Mouse (Mus musculus): ENCODE measurements around the gene Asgr1.

DNA sequence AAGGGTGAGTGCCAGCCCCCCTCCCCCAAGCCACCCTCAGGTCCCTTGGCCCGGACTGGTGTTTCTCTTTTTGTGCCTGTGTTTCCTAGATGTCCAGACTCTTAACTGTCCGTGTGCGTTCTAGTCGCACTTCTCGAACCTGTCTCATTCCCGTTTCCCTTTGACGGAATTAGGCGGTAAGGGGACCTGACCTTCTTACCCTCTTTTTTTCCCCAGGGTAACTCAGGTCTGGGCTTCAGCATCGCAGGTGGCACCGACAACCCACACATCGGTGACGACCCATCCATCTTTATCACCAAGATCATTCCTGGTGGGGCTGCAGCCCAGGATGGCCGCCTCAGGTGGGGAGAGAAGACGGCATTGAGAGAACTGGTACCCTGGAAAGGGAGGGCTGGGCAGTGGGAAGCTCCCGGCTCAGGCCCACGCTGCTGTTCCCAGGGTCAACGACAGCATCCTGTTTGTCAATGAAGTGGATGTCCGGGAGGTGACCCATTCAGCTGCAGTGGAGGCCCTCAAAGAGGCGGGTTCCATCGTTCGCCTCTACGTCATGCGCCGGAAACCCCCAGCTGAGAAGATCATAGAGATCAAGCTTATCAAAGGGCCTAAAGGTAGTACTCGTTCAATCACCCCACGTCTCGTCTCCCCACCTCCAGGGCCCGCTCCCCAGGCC lies 23.1 kb upstream of the Asgr1 start:
- TF ChIP-seq POLR2A (IDR thresholded peaks at IDR 0.05; ENCODE audit: borderline replicate concordance, extremely low read depth, insufficient read depth, insufficient read length, poor library complexity, severe bottlenecking) (no peak), CTCF (IDR thresholded peaks at IDR 0.05; ENCODE audit: borderline replicate concordance, extremely low read depth, insufficient read depth, insufficient read length) (no peak)

Measured in brain, embryonic 14.5 days (tissue).